Mouse (Mus musculus) C2C12 (cell line): Measurements from ENCODE around the gene Fgfbp1. TPM values are rescaled to one million over a fixed set of nuclear protein-coding genes. Genes with fewer than 3 reads are reported as not detected.

Experiments used
- H3K27me3 ChIP-seq: one replicate; pipeline ENCODE4 v1.6.1; 2011; ENCODE audit not compliant: control insufficient read depth, insufficient read depth, insufficient read length
- H3K36me3 ChIP-seq: one replicate; pipeline ENCODE4 v1.6.1; 2011; ENCODE audit not compliant: control insufficient read depth, insufficient read depth
- H3K4me3 ChIP-seq: one replicate; pipeline ENCODE4 v1.5.1; 2011; ENCODE audit warnings: mild to moderate bottlenecking, control low read depth; ENCODE audit not compliant: poor library complexity, insufficient read depth, severe bottlenecking
- H3K79me2 ChIP-seq: one replicate; pipeline ENCODE4 v1.6.1; 2011; ENCODE audit not compliant: control insufficient read depth, insufficient read depth
- H3K79me3 ChIP-seq: one replicate; pipeline ENCODE4 v1.6.1; 2011; ENCODE audit warnings: low read depth, control low read depth
- H3ac ChIP-seq: one replicate; pipeline ENCODE3; 2011; ENCODE audit warnings: low read depth; ENCODE audit not compliant: control insufficient read depth, insufficient read length
- CEBPB ChIP-seq: IDR thresholded peaks from one replicate; pipeline ENCODE4 v1.6.1; 2011; ENCODE audit warnings: low read depth, mild to moderate bottlenecking, control low read depth, moderate library complexity
- CTCF ChIP-seq: IDR thresholded peaks from one replicate; pipeline ENCODE4 v1.5.1; 2011; ENCODE audit not compliant: control insufficient read depth, insufficient read depth, insufficient read length
- FOSL1 ChIP-seq: IDR thresholded peaks from one replicate; pipeline ENCODE4 v1.8.0; 2011; ENCODE audit warnings: mild to moderate bottlenecking, low read length; ENCODE audit not compliant: poor library complexity, insufficient read depth, severe bottlenecking
- MAX ChIP-seq: IDR thresholded peaks from one replicate; pipeline ENCODE4 v1.6.1; 2011; ENCODE audit warnings: mild to moderate bottlenecking, control low read depth
- MYOD1 ChIP-seq: IDR thresholded peaks from one replicate; pipeline ENCODE4 v1.6.1; 2011; ENCODE audit warnings: low read depth; ENCODE audit not compliant: control insufficient read depth, insufficient read length
- MYOG ChIP-seq: IDR thresholded peaks from one replicate; pipeline ENCODE4 v1.6.1; 2011; ENCODE audit not compliant: control insufficient read depth, insufficient read length; ENCODE audit errors: extremely low read depth
- USF1 ChIP-seq: IDR thresholded peaks from one replicate; pipeline ENCODE4 v1.6.1; 2011; ENCODE audit warnings: low read depth, mild to moderate bottlenecking, control low read depth, moderate library complexity
- polyA plus RNA-seq: library from polyadenylated mRNA; unstranded; fragments of >200 nt; fragmentation: generic; extraction: Trizol; gene quantifications from one replicate; pipeline ENCODE4 v1.2.1, GENCODE M21; 2012; ENCODE audit warnings: missing spikeins

Fgfbp1 gene
- polyA plus RNA-seq, 1 experiment: 0.08 TPM

DNA sequence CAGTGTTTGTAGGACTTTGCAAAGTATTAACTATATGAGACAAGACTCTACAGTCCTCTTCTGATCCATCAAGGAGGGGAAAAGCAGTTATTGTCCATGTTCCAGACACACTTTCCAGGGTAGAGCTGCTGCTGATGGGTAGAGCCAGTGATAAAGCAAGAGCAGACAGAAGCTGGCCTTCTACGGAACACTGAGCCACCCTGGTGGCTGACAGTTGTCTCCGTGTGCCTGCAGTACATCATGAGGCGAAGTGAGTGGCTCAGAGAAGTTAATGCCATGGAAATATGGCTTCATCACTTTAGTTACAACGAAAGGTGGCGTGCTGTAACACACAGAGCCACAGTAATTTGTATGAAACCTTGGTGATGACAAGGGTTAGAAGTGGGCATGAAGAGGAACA is 7.4 kb upstream of the Fgfbp1 start:
- H3K36me3 ChIP-seq: no peaks in the 10 kb centered on the region
- H3ac ChIP-seq: no peak overlapping the region
- no peak for TF ChIP-seq CEBPB
- no peak for TF ChIP-seq MAX
- TF ChIP-seq USF1: no peak
- TF ChIP-seq FOSL1: no peak
- no peak for TF ChIP-seq MYOD1
- TF ChIP-seq CTCF: no peak
- TF ChIP-seq MYOG: no peak
- H3K79me2 ChIP-seq: no peaks in the 10 kb centered on the region
- no peaks in the 10 kb centered on the region for H3K79me3 ChIP-seq
- no peak overlapping the region for H3K4me3 ChIP-seq
- H3K27me3 ChIP-seq: peaks cover 6% of the 10 kb centered on the region

- Histone ChIP-seq H3K27me3 (no peaks in the 10 kb centered on the region), H3ac (no peak overlapping the region), H3K79me3 (no peaks in the 10 kb centered on the region), H3K4me3 (no peak overlapping the region), H3K36me3 (no peaks in the 10 kb centered on the region), H3K79me2 (no peaks in the 10 kb centered on the region)
- TF ChIP-seq MAX (no peak), USF1 (no peak), MYOG (no peak), CTCF (no peak), MYOD1 (no peak), FOSL1 (no peak), CEBPB (no peak)
These were observed 4.6 kb upstream of the Fgfbp1 start for GRCm38 (mm10) chr5:43986212-43986611.

DNA sequence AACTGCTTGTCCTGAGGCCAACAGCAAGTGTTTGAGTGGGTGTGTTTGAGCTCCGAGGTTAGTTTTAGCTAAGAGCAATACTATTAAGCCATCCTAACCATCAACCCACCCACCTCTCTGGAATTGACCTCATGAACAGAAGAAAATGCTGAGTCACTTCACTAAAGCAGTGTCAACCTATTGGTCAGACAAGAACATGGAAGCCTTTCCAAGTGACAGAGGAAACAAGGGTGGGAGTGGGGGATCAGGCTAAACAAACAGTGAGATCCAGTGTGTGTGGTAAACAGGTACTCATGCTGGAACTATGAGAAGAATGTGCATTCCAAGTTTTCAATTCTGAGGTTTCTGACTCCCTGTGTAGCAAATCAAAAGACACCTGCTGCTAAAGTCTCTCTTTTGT is 1.3 kb upstream of the Fgfbp1 start:
- Histone ChIP-seq H3ac (no peak overlapping the region), H3K79me3 (no peaks in the 10 kb centered on the region), H3K36me3 (no peaks in the 10 kb centered on the region), H3K27me3 (no peaks in the 10 kb centered on the region), H3K4me3 (no peak overlapping the region), H3K79me2 (no peaks in the 10 kb centered on the region)
- TF ChIP-seq MYOD1: no peak
- no peak for TF ChIP-seq CTCF
- TF ChIP-seq MYOG: no peak
- TF ChIP-seq USF1: no peak
- TF ChIP-seq CEBPB: no peak
- TF ChIP-seq MAX: no peak

DNA sequence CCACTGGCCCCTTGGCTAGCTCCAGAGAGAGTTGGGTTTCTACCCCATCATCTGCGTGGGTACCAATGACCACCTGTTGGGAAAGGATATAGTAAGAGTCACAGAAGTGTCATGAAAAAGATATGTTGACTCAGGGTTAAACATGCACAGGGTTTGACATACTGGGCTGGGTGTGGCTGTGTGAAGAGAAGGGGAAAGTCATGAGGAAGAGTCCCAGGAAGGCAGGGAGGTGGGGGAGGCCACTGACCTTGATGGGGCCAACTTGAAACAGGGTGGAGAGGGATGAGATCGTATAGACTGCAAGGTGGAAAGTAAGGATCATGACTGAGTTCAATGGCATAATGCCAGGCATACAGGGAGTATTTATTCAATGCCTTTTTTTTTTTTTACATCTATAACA is 1.2 kb downstream of the Fgfbp1 start:
- Histone ChIP-seq H3K4me3 (no peak overlapping the region), H3K79me2 (no peaks in the 10 kb centered on the region), H3ac (no peak overlapping the region), H3K79me3 (no peaks in the 10 kb centered on the region), H3K27me3 (no peaks in the 10 kb centered on the region), H3K36me3 (no peaks in the 10 kb centered on the region)
- TF ChIP-seq CTCF (no peak), MYOG (no peak), FOSL1 (no peak), CEBPB (no peak), MAX (no peak), USF1 (no peak), MYOD1 (no peak)

DNA sequence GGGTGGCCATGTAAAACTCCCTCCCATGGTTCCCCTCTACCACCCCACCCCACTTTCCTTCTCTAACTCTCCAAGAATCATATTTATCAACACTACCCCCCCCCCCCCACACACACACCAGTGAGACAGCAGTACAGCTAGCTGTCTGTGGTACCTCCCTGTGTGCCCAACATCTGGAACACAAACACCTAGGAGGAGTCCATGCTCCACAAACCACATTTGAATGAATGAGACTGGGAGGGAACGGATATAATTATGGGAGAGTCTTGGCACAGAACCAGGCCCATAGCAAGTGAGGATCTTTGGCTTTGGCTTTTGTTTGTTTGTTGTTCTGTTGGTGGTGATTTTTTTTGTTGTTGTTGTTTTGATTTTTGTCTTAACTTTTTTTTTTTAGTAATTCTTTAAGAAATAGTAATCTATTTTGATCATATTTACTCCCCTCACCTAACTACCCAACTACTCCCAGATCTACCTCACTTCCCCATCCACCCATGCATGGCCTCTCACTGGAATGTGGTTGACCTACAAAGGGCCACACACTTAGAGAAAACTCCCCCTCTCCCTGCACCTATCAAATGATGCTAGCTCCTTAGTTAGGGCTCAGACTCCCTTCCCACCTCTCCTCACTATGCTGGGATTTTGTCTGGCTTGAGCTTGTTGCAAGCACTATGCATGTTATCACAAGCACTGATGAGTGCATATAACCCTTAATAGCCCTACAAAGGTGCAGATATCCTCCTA is 4.6 kb downstream of the Fgfbp1 start:
- Histone ChIP-seq H3K79me2 (no peaks in the 10 kb centered on the region), H3K79me3 (no peaks in the 10 kb centered on the region), H3ac (no peak overlapping the region), H3K27me3 (no peaks in the 10 kb centered on the region), H3K36me3 (no peaks in the 10 kb centered on the region), H3K4me3 (no peak overlapping the region)
- TF ChIP-seq MYOD1 (no peak), MAX (no peak), USF1 (no peak), CTCF (no peak), FOSL1 (no peak), CEBPB (no peak), MYOG (no peak)

DNA sequence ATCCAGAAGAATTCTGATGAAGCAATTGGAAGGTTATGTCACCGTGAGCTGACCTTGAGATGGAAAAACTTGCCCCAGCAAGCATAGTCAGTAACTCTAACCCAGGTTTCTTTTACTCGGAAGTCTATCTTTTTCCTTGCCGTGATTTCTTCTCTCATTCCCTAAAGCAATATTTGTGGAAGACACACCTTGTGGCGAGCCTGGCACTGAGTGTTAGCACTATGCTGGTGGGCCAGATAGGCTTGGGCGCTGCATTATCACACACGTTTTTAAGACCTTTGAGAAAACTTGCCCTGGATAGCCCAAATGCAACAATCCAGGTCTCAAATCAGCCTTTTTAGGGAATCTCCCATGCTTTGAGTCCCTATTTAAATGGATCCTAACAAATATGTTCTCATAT is 7.4 kb downstream of the Fgfbp1 start:
- Histone ChIP-seq H3K79me2 (no peaks in the 10 kb centered on the region), H3ac (no peak overlapping the region), H3K27me3 (no peaks in the 10 kb centered on the region), H3K4me3 (no peak overlapping the region), H3K36me3 (no peaks in the 10 kb centered on the region), H3K79me3 (no peaks in the 10 kb centered on the region)
- TF ChIP-seq USF1: no peak
- TF ChIP-seq MYOD1: no peak
- TF ChIP-seq MAX: no peak
- TF ChIP-seq MYOG: no peak
- TF ChIP-seq CTCF: no peak
- no peak for TF ChIP-seq CEBPB
- no peak for TF ChIP-seq FOSL1

- Histone ChIP-seq H3K36me3 (no peaks in the 10 kb centered on the region), H3ac (no peak overlapping the region), H3K27me3 (no peaks in the 10 kb centered on the region), H3K79me2 (no peaks in the 10 kb centered on the region), H3K4me3 (no peak overlapping the region), H3K79me3 (no peaks in the 10 kb centered on the region)
- TF ChIP-seq MYOD1: no peak
- no peak for TF ChIP-seq MYOG
- TF ChIP-seq FOSL1: no peak
- no peak for TF ChIP-seq MAX
- no peak for TF ChIP-seq USF1
- no peak for TF ChIP-seq CEBPB
- TF ChIP-seq CTCF: no peak
These were observed 10.4 kb downstream of the Fgfbp1 start for GRCm38 (mm10) chr5:43971156-43971555.
